Mouse (Mus musculus): ENCODE results near the gene Mpv17l2. TPM values are rescaled to one million over a fixed set of nuclear protein-coding genes. Genes with fewer than 3 reads are reported as not detected.

Mpv17l2 gene
- polyA plus RNA-seq, 1 experiment from 2014 or later, result 88.8 TPM

- 61% methylated on average over 11 of the region's 11 CpGs for WGBS
- DNase-seq (ENCODE audit: low spot score), result no peak
Observed at GRCm38 (mm10) chr8:70742176-70742575, 18.6 kb downstream of the Mpv17l2 start.

GRCm38 (mm10) chr8:70741661-70742060 is 19.1 kb downstream of the Mpv17l2 start:
- no peaks in the 10 kb centered on the region; the same call in 1 of the 2 replicates for H3K4me1 ChIP-seq (ENCODE audit: insufficient read depth, low read depth, low read length)
- peaks cover 40% of the 10 kb centered on the region; the same call in 1 of the 2 replicates for H3K27me3 ChIP-seq (replicated peaks; ENCODE audit: insufficient read depth, low read length)
- no peak overlapping the region for H3K9ac ChIP-seq (replicated peaks; ENCODE audit: low read depth)
- no peaks in the 10 kb centered on the region for H3K36me3 ChIP-seq (ENCODE audit: insufficient read depth, low read length)
- H3K4me3 ChIP-seq (ENCODE audit: low read depth, low read length), result no peak overlapping the region
- no peak for TF ChIP-seq CTCF (IDR thresholded peaks at IDR 0.05)
- 57% methylated on average over 5 of the region's 5 CpGs for WGBS
- no peak overlapping the region for H3K27ac ChIP-seq (ENCODE audit: low read length)
- ATAC-seq (no peak), DNase-seq (ENCODE audit: low spot score) (no peak)
- no peak overlapping the region for H3K4me2 ChIP-seq (replicated peaks; ENCODE audit: low read depth, low read length)
- H3K9me3 ChIP-seq (ENCODE audit: low read length), result no peaks in the 10 kb centered on the region

More at GRCm38 (mm10) chr8:70742176-70742575, 18.6 kb downstream of the Mpv17l2 start:
- H3K4me1 ChIP-seq (ENCODE audit: insufficient read depth, low read depth, low read length), result no peaks in the 10 kb centered on the region; the same call in 1 of the 2 replicates
- H3K27me3 ChIP-seq (replicated peaks; ENCODE audit: insufficient read depth, low read length), result peaks cover 40% of the 10 kb centered on the region; the same call in 1 of the 2 replicates
- ATAC-seq, result no peak
- H3K36me3 ChIP-seq (ENCODE audit: insufficient read depth, low read length), result no peaks in the 10 kb centered on the region
- no peak overlapping the region for H3K27ac ChIP-seq (ENCODE audit: low read length)
- H3K4me3 ChIP-seq (ENCODE audit: low read depth, low read length), result no peak overlapping the region
- no peak overlapping the region for H3K4me2 ChIP-seq (replicated peaks; ENCODE audit: low read depth, low read length)
- no peak for TF ChIP-seq CTCF (IDR thresholded peaks at IDR 0.05)
- TF ChIP-seq EP300 (IDR thresholded peaks at IDR 0.05), result no peak
- H3K9me3 ChIP-seq (ENCODE audit: low read length), result no peaks in the 10 kb centered on the region
- H3K9ac ChIP-seq (replicated peaks; ENCODE audit: low read depth), result no peak overlapping the region

DNA sequence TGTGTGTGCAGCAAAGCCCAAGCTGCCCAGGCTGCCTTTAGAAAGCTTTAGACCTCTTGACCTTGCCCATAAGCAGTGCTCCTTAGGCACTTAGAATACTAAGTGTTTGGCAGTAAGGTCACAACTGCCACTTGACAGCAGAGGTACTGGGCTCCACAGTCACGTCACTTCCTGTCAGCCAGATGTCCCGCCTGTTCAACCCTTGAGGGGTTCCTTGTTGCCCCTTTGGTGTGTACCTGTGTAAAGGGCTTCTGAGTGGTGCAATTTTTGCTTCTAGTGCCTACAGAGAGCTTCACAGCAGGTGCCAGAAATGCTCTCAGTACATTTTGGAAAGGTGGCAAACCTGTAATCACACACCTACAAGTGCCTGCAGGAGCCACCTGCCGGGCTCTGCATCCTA is 22.5 kb downstream of the Mpv17l2 start:
- DNase-seq (ENCODE audit: low spot score) (peak; percentile 94), ATAC-seq (peak; percentile 96)
- Histone ChIP-seq H3K9ac (replicated peaks; ENCODE audit: low read depth) (no peak overlapping the region), H3K36me3 (ENCODE audit: insufficient read depth, low read length) (no peaks in the 10 kb centered on the region), H3K27ac (ENCODE audit: low read length) (peak overlapping the region; percentile 54), H3K4me2 (replicated peaks; ENCODE audit: low read depth, low read length) (no peak overlapping the region), H3K4me3 (ENCODE audit: low read depth, low read length) (no peak overlapping the region), H3K27me3 (replicated peaks; ENCODE audit: insufficient read depth, low read length) (peaks cover 17% of the 10 kb centered on the region; the same call in 1 of the 2 replicates), H3K4me1 (ENCODE audit: insufficient read depth, low read depth, low read length) (no peaks in the 10 kb centered on the region), H3K9me3 (ENCODE audit: low read length) (no peaks in the 10 kb centered on the region)
- no peak for TF ChIP-seq CTCF (IDR thresholded peaks at IDR 0.05)
- TF ChIP-seq EP300 (IDR thresholded peaks at IDR 0.05), result peak; percentile 80; the same call in 1 of the 2 replicates
- WGBS, result 25% methylated on average over 3 of the region's 3 CpGs

- WGBS, result 47% methylated on average over 5 of the region's 5 CpGs
- H3K9me3 ChIP-seq (ENCODE audit: low read length), result no peaks in the 10 kb centered on the region
- H3K9ac ChIP-seq (replicated peaks; ENCODE audit: low read depth), result no peak overlapping the region
- H3K4me1 ChIP-seq (ENCODE audit: insufficient read depth, low read depth, low read length), result no peaks in the 10 kb centered on the region
- peak; percentile 74 for DNase-seq (ENCODE audit: low spot score)
- TF ChIP-seq CTCF (IDR thresholded peaks at IDR 0.05) (no peak), EP300 (IDR thresholded peaks at IDR 0.05) (no peak)
- H3K27ac ChIP-seq (ENCODE audit: low read length), result peak overlapping the region; percentile 54
- no peak overlapping the region for H3K4me2 ChIP-seq (replicated peaks; ENCODE audit: low read depth, low read length)
- peak; percentile 62 for ATAC-seq
- no peak overlapping the region for H3K4me3 ChIP-seq (ENCODE audit: low read depth, low read length)
- peaks cover 12% of the 10 kb centered on the region; the same call in 1 of the 2 replicates for H3K27me3 ChIP-seq (replicated peaks; ENCODE audit: insufficient read depth, low read length)
- H3K36me3 ChIP-seq (ENCODE audit: insufficient read depth, low read length), result no peaks in the 10 kb centered on the region
Observed at GRCm38 (mm10) chr8:70737705-70738104, 23.0 kb downstream of the Mpv17l2 start.

DNA sequence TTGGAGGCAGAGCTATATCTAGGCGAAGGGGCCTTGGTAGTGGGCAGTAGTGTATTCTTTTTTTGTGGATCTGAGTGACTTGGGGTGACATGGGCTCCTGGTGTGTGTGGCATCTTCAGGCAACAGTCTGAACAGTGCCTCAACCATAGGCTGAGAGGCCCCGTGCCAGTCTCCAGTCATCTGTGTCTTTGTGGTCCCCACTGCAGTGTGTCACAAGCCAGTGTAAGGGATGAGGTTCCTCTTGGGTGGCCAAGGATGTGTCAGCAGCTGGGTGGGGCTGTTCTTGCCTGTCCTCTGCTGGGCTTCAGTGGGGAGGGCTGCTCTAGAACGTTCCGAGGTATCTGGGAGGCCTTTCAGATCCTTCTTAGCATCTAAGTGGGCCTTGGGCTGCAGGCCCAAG is 29.8 kb downstream of the Mpv17l2 start:
- Histone ChIP-seq H3K36me3 (ENCODE audit: insufficient read depth, low read length) (no peaks in the 10 kb centered on the region), H3K4me1 (ENCODE audit: insufficient read depth, low read depth, low read length) (no peaks in the 10 kb centered on the region; the same call in 1 of the 2 replicates), H3K27me3 (replicated peaks; ENCODE audit: insufficient read depth, low read length) (peaks cover 3% of the 10 kb centered on the region; the same call in 1 of the 2 replicates), H3K9ac (replicated peaks; ENCODE audit: low read depth) (no peak overlapping the region), H3K27ac (ENCODE audit: low read length) (no peak overlapping the region), H3K4me3 (ENCODE audit: low read depth, low read length) (no peak overlapping the region), H3K9me3 (ENCODE audit: low read length) (no peaks in the 10 kb centered on the region), H3K4me2 (replicated peaks; ENCODE audit: low read depth, low read length) (no peak overlapping the region)
- ATAC-seq (no peak), DNase-seq (ENCODE audit: low spot score) (no peak)
- TF ChIP-seq CTCF (IDR thresholded peaks at IDR 0.05), result no peak
- no peak for TF ChIP-seq EP300 (IDR thresholded peaks at IDR 0.05)
- 87% methylated on average over 4 of the region's 4 CpGs for WGBS

- Histone ChIP-seq H3K4me2 (replicated peaks; ENCODE audit: low read depth, low read length) (peak overlapping the region; percentile 44), H3K4me1 (ENCODE audit: insufficient read depth, low read depth, low read length) (no peaks in the 10 kb centered on the region; the same call in 1 of the 2 replicates), H3K9me3 (ENCODE audit: low read length) (no peaks in the 10 kb centered on the region), H3K36me3 (ENCODE audit: insufficient read depth, low read length) (no peaks in the 10 kb centered on the region), H3K9ac (replicated peaks; ENCODE audit: low read depth) (0 out of 2 replicates have a peak overlapping the region, but pooled peaks have one; percentile 8), H3K27ac (ENCODE audit: low read length) (no peak overlapping the region), H3K4me3 (ENCODE audit: low read depth, low read length) (peak overlapping the region; percentile 17; the same call in 1 of the 2 replicates), H3K27me3 (replicated peaks; ENCODE audit: insufficient read depth, low read length) (peaks cover 3% of the 10 kb centered on the region; the same call in 1 of the 2 replicates)
- 2% methylated on average over 34 of the region's 34 CpGs for WGBS
- DNase-seq (ENCODE audit: low spot score) (peak; percentile 54), ATAC-seq (peak; percentile 51)
- TF ChIP-seq CTCF (IDR thresholded peaks at IDR 0.05) (peak; percentile 56), EP300 (IDR thresholded peaks at IDR 0.05) (no peak)
Observed at GRCm38 (mm10) chr8:70729808-70730475, 30.8 kb downstream of the Mpv17l2 start.
